Mouse (Mus musculus) MEL (cell line): ENCODE measurements around the gene Rbfox2. TPM values are rescaled to one million over a fixed set of nuclear protein-coding genes. Genes with fewer than 3 reads are reported as not detected.

Experiments
- DNase-seq: peaks from one replicate; pipeline ENCODE4 v3.0.0; 2011; ENCODE audit warnings: low read depth, low spot score
- H3K27ac ChIP-seq: 2 replicates; pipeline ENCODE4 v1.5.1; 2012; ENCODE audit warnings: low read depth, mild to moderate bottlenecking, control low read depth, low read length, moderate library complexity; ENCODE audit not compliant: control insufficient read depth
- H3K27me3 ChIP-seq, 2 experiments: fragments of 150-350 bp in 1 of 2; sonication (generic) in 1 of 2; 2 replicates each; pipeline ENCODE4 v1.6.1; 2012; ENCODE audit warnings: low read length in 2 of 2, mild to moderate bottlenecking in 2 of 2, improper control_type of control experiment in 1 of 2, moderate library complexity in 1 of 2; ENCODE audit not compliant: insufficient read depth in 2 of 2, control insufficient read depth in 1 of 2
- H3K36me3 ChIP-seq, 2 experiments: 2 replicates each; pipeline ENCODE4 v1.6.1; 2012 to 2014; ENCODE audit warnings: low read length in 2 of 2, improper control_type of control experiment in 1 of 2, inconsistent platforms in 1 of 2, mild to moderate bottlenecking in 1 of 2; ENCODE audit not compliant: insufficient read depth in 2 of 2, control insufficient read depth in 1 of 2
- H3K4me1 ChIP-seq, 2 experiments: fragments of 150-350 bp in 1 of 2; sonication (generic) in 1 of 2; 2 replicates each; pipeline ENCODE4 v1.6.1; 2012; ENCODE audit warnings: low read length in 2 of 2, improper control_type of control experiment in 1 of 2, mild to moderate bottlenecking in 1 of 2; ENCODE audit not compliant: insufficient read depth in 2 of 2, control insufficient read depth in 1 of 2
- H3K4me3 ChIP-seq, 2 experiments: fragments of 150-350 bp in 1 of 2; sonication (generic) in 1 of 2; 2 replicates each; pipeline ENCODE4 v1.5.1; 2012; ENCODE audit warnings: low read depth in 2 of 2, low read length in 2 of 2, mild to moderate bottlenecking in 2 of 2, moderate library complexity in 2 of 2, control low read depth in 1 of 2, improper control_type of control experiment in 1 of 2; ENCODE audit not compliant: control insufficient read depth in 1 of 2, insufficient read depth in 1 of 2
- H3K79me2 ChIP-seq: 2 replicates; pipeline ENCODE4 v1.6.1; 2012; ENCODE audit warnings: mild to moderate bottlenecking, low read length, moderate library complexity; ENCODE audit not compliant: control insufficient read depth, poor library complexity, insufficient read depth
- H3K9ac ChIP-seq: 2 replicates; pipeline ENCODE4 v1.6.1; 2012; ENCODE audit warnings: low read depth, mild to moderate bottlenecking, control low read depth, low read length, moderate library complexity; ENCODE audit not compliant: control insufficient read depth, poor library complexity, severe bottlenecking
- H3K9me3 ChIP-seq: fragments of 150-350 bp; sonication (generic); replicated peaks from 2 replicates; pipeline ENCODE4 v1.6.1; 2012; ENCODE audit warnings: mild to moderate bottlenecking, low read length, improper control_type of control experiment, moderate library complexity; ENCODE audit not compliant: insufficient read depth
- CHD1 ChIP-seq: IDR thresholded peaks from 2 replicates; pipeline ENCODE4 v1.6.1; 2012; ENCODE audit warnings: low read depth, mild to moderate bottlenecking, inconsistent platforms, low read length, improper control_type of control experiment
- E2F4 ChIP-seq: IDR thresholded peaks from 2 replicates; pipeline ENCODE4 v1.6.1; 2011; ENCODE audit warnings: low read depth, low read length, improper control_type of control experiment, borderline replicate concordance
- ETS1 ChIP-seq: IDR thresholded peaks from 2 replicates; pipeline ENCODE4 v1.6.1; 2012; ENCODE audit warnings: low read depth, mild to moderate bottlenecking, inconsistent platforms, low read length, improper control_type of control experiment, moderate library complexity
- GABPA ChIP-seq: IDR thresholded peaks from 2 replicates; pipeline ENCODE4 v1.6.1; 2012; ENCODE audit warnings: low read depth, mild to moderate bottlenecking, inconsistent platforms, low read length, improper control_type of control experiment, moderate library complexity
- HCFC1 ChIP-seq: IDR thresholded peaks from 2 replicates; pipeline ENCODE4 v1.6.1; 2012; ENCODE audit warnings: low read depth, mild to moderate bottlenecking, inconsistent platforms, low read length, improper control_type of control experiment, moderate library complexity
- MAFK ChIP-seq: IDR thresholded peaks from 2 replicates; pipeline ENCODE4 v1.6.1; 2011; ENCODE audit warnings: low read depth, mild to moderate bottlenecking, low read length, improper control_type of control experiment, borderline replicate concordance
- MAX ChIP-seq: IDR thresholded peaks from 2 replicates; pipeline ENCODE4 v1.6.1; 2011; ENCODE audit warnings: low read length, improper control_type of control experiment
- MYB ChIP-seq: IDR thresholded peaks from 2 replicates; pipeline ENCODE4 v1.6.1; 2011; ENCODE audit warnings: mild to moderate bottlenecking, low read depth, low read length, improper control_type of control experiment
- MYC ChIP-seq: IDR thresholded peaks from 2 replicates; pipeline ENCODE4 v1.6.1; 2011; ENCODE audit warnings: low read depth, mild to moderate bottlenecking, low read length, improper control_type of control experiment, moderate library complexity
- POLR2A ChIP-seq, 2 experiments: IDR thresholded peaks; 2 replicates each; pipeline ENCODE4 v1.6.1; 2011 to 2012; ENCODE audit warnings: low read length in 2 of 2, mild to moderate bottlenecking in 2 of 2, control low read depth in 1 of 2, improper control_type of control experiment in 1 of 2, low read depth in 1 of 2, moderate library complexity in 1 of 2; ENCODE audit not compliant: control insufficient read depth in 1 of 2, insufficient read depth in 1 of 2, poor library complexity in 1 of 2
- RAD21 ChIP-seq: IDR thresholded peaks from 2 replicates; pipeline ENCODE4 v1.6.1; 2011; ENCODE audit warnings: mild to moderate bottlenecking, low read depth, low read length, improper control_type of control experiment
- RCOR1 ChIP-seq: IDR thresholded peaks from 2 replicates; pipeline ENCODE4 v1.6.1; 2012; ENCODE audit warnings: low read depth, mild to moderate bottlenecking, inconsistent platforms, low read length, improper control_type of control experiment
- TAL1 ChIP-seq: IDR thresholded peaks from 2 replicates; pipeline ENCODE4 v1.6.1; 2012; ENCODE audit warnings: mild to moderate bottlenecking, inconsistent platforms, low read length, moderate library complexity, mixed read lengths
- UBTF ChIP-seq: IDR thresholded peaks from 2 replicates; pipeline ENCODE4 v1.6.1; 2012; ENCODE audit warnings: low read depth, mild to moderate bottlenecking, inconsistent platforms, low read length, improper control_type of control experiment, moderate library complexity, borderline replicate concordance; ENCODE audit not compliant: insufficient read depth
- ZC3H11A ChIP-seq: IDR thresholded peaks from 2 replicates; pipeline ENCODE4 v1.6.1; 2012; ENCODE audit warnings: low read depth, mild to moderate bottlenecking, inconsistent platforms, low read length, improper control_type of control experiment
- ZKSCAN1 ChIP-seq: IDR thresholded peaks from 2 replicates; pipeline ENCODE4 v1.6.1; 2012; ENCODE audit warnings: low read depth, mild to moderate bottlenecking, inconsistent platforms, low read length, improper control_type of control experiment, moderate library complexity
- ZNF384 ChIP-seq: IDR thresholded peaks from 2 replicates; pipeline ENCODE4 v1.6.1; 2012; ENCODE audit warnings: low read depth, mild to moderate bottlenecking, inconsistent platforms, low read length, improper control_type of control experiment
- polyA plus RNA-seq, 2 experiments: library from polyadenylated mRNA; stranded (reverse) in 1 of 2; unstranded in 1 of 2; fragments of >175 nt in 1 of 2; fragments of >200 nt in 1 of 2; gene quantifications; 2 replicates each; pipeline versions ENCODE4 v1.2.1 to v1.2.4; 2012; ENCODE audit warnings: low replicate concordance in 2 of 2, low read depth in 1 of 2; ENCODE audit not compliant: insufficient read length in 2 of 2, insufficient read depth in 1 of 2, missing spikeins in 1 of 2
- total RNA-seq: library from RNA; depleted of rRNA; stranded (reverse); fragments of 300-350 nt; gene quantifications from 2 replicates; pipeline ENCODE4 v1.2.3, GENCODE M21; 2012

Rbfox2 gene
- total and polyA plus RNA-seq, 3 experiments: 3.4 to 6.0 TPM; not detected in 1

GRCm38 (mm10) chr15:77212217-77212757 lies 94.5 kb downstream of the Rbfox2 start (continued):
- TF ChIP-seq TAL1: peak; percentile 32
- no peak for TF ChIP-seq CHD1
- TF ChIP-seq GABPA: no peak
- TF ChIP-seq ZNF384: no peak
- TF ChIP-seq MAX: no peak
- no peak for TF ChIP-seq RAD21
- no peak for TF ChIP-seq E2F4
- 0 out of 2 replicates have a peak, but pooled peaks have one; percentile 17 for TF ChIP-seq MYC
- TF ChIP-seq HCFC1: no peak

- H3K4me3 ChIP-seq: no peak overlapping the region
- H3K27ac ChIP-seq: no peak overlapping the region
- DNase-seq: no peak
- no peaks in the 10 kb centered on the region for H3K27me3 ChIP-seq
- H3K9me3 ChIP-seq: no peaks in the 10 kb centered on the region
- no peaks in the 10 kb centered on the region; a peak in 2 of 4 replicates for H3K4me1 ChIP-seq
- no peak overlapping the region for H3K9ac ChIP-seq
- TF ChIP-seq ZKSCAN1 (no peak), POLR2A (IDR thresholded peaks at IDR 0.05; ENCODE audit: control insufficient read depth in 1 of 2, insufficient read depth in 1 of 2, low read depth in 1 of 2, low read length in 2 of 2, poor library complexity in 1 of 2) (no peak)
- peaks cover 0 to 4% of the 10 kb centered on the region in 2 experiments; a peak in 2 of 4 replicates for H3K36me3 ChIP-seq
- no peaks in the 10 kb centered on the region for H3K79me2 ChIP-seq
These were observed 99.8 kb downstream of the Rbfox2 start for GRCm38 (mm10) chr15:77206996-77207395.

DNA sequence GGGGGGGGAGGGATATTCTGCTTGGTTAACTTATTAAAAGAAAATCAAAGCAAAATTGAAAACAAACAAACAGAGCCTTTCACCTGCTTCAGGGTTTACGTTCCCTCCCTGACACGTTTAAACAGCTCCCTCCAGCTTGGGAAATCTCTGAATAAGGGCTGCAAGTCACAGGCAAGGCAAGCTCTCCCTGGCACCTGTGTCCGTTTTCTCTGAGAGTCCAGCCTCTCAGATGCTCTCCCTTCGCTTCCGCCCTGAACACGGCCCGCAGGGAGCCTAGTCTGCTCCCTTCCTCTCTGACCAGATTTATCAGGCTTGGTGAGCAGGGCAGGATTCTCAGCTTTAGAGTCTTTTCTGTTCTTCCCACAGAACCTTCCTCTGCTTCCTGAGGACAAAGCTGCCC lies 101.9 kb downstream of the Rbfox2 start:
- no peaks in the 10 kb centered on the region for H3K27me3 ChIP-seq
- H3K27ac ChIP-seq: no peak overlapping the region
- H3K79me2 ChIP-seq: no peaks in the 10 kb centered on the region
- no peak overlapping the region for H3K4me3 ChIP-seq
- no peak overlapping the region for H3K9ac ChIP-seq
- no peaks in the 10 kb centered on the region; a peak in 1 of 4 replicates for H3K4me1 ChIP-seq
- no peak for DNase-seq
- no peaks in the 10 kb centered on the region for H3K9me3 ChIP-seq
- no peaks in the 10 kb centered on the region; a peak in 1 of 4 replicates for H3K36me3 ChIP-seq
- TF ChIP-seq UBTF: no peak
- TF ChIP-seq MYB: no peak
- TF ChIP-seq RAD21: no peak
- TF ChIP-seq RCOR1: no peak
- no peak for TF ChIP-seq ETS1
- TF ChIP-seq ZC3H11A: no peak
- no peak for TF ChIP-seq MAFK
